Mouse (Mus musculus): ENCODE results near the gene Ang. TPM values are rescaled to one million over a fixed set of nuclear protein-coding genes. Genes with fewer than 3 reads are reported as not detected.
A peak's percentile ranks its signal among the peaks of the same experiment; 100 is the strongest.

The Ang gene
- total and polyA plus RNA-seq, 2 experiments from 2014 or later, result 1.9 to 3.9 TPM

DNA sequence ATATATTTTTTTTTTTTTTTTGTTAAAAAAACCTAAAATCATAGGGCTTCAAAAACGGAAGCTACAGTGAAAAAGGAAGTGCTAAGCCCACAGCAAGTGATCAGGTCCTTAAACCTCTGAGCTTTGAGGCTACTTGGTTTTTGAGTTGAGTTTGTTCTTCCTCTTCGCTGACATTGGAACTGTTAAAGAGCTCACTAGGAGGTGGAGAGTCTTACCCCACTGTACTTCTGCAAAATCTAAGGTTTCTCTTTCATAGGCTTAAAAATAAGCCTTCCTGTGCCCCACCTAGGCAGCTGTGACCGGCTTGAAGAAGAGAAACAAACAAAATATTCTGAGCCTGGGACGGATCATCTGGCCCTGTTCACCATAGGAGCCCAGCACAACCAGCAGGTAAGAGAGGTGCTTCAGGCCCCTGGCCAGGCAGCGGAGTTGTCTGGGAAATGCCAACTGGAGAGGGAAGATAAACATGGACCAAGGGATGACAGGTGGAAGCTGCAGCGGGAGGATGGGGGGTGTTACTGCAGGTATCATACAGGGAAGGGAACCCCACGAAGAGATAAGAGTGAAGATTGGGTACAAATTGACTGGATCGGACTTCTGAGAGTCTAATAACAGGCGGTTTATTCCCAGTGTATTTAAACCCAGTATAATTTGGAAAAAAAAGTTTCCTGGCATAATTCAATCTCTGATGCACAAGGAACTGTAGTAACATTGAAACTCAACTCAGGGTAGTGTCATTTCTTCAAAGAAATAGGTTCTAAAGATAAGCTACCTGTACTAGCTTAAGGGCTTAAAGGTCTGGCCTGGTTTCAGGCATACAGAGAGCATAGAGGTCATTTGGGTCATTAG, 38.0 kb downstream of the Ang start:
- no peaks in the 10 kb centered on the region for H3K4me1 ChIP-seq (ENCODE audit: insufficient read depth, low read length)
- H3K9ac ChIP-seq (replicated peaks; ENCODE audit: low read length), result no peak overlapping the region
- H3K9me3 ChIP-seq (ENCODE audit: low read length), result 0 out of 2 replicates have a peak, but pooled peaks cover 3% of the 10 kb centered on the region
- TF ChIP-seq CTCF (IDR thresholded peaks at IDR 0.05; ENCODE audit: low read depth), result no peak
- no peaks in the 10 kb centered on the region for H3K36me3 ChIP-seq (ENCODE audit: insufficient read depth, low read length)
- 85% methylated on average over 9 of the region's 9 CpGs for WGBS
- no peak overlapping the region for H3K4me2 ChIP-seq (ENCODE audit: low read depth, low read length)
- no peaks in the 10 kb centered on the region for H3K27me3 ChIP-seq (ENCODE audit: insufficient read depth, low read length)
- H3K27ac ChIP-seq, result no peak overlapping the region
- DNase-seq (ENCODE audit: low spot score), result no peak
- H3K4me3 ChIP-seq (ENCODE audit: low read length), result no peak overlapping the region
- ATAC-seq, result no peak

GRCm38 (mm10) chr14:51129624-51129975, 38.6 kb downstream of the Ang start:
- Histone ChIP-seq H3K27me3 (ENCODE audit: insufficient read depth, low read length) (no peaks in the 10 kb centered on the region), H3K4me1 (ENCODE audit: insufficient read depth, low read length) (no peaks in the 10 kb centered on the region), H3K27ac (no peak overlapping the region), H3K36me3 (ENCODE audit: insufficient read depth, low read length) (no peaks in the 10 kb centered on the region), H3K9me3 (ENCODE audit: low read length) (0 out of 2 replicates have a peak, but pooled peaks cover 3% of the 10 kb centered on the region), H3K9ac (replicated peaks; ENCODE audit: low read length) (no peak overlapping the region), H3K4me2 (ENCODE audit: low read depth, low read length) (no peak overlapping the region), H3K4me3 (ENCODE audit: low read length) (no peak overlapping the region)
- TF ChIP-seq CTCF (IDR thresholded peaks at IDR 0.05; ENCODE audit: low read depth), result no peak
- 79% methylated on average over 4 of the region's 4 CpGs for WGBS
- ATAC-seq, result no peak
- DNase-seq (ENCODE audit: low spot score), result no peak

GRCm38 (mm10) chr14:51130315-51130940, 39.5 kb downstream of the Ang start:
- Histone ChIP-seq H3K9ac (replicated peaks; ENCODE audit: low read length) (no peak overlapping the region), H3K4me2 (ENCODE audit: low read depth, low read length) (no peak overlapping the region), H3K27me3 (ENCODE audit: insufficient read depth, low read length) (no peaks in the 10 kb centered on the region), H3K4me3 (ENCODE audit: low read length) (no peak overlapping the region), H3K9me3 (ENCODE audit: low read length) (0 out of 2 replicates have a peak, but pooled peaks cover 1% of the 10 kb centered on the region), H3K36me3 (ENCODE audit: insufficient read depth, low read length) (no peaks in the 10 kb centered on the region), H3K4me1 (ENCODE audit: insufficient read depth, low read length) (no peaks in the 10 kb centered on the region), H3K27ac (no peak overlapping the region)
- ATAC-seq (no peak), DNase-seq (ENCODE audit: low spot score) (no peak)
- TF ChIP-seq CTCF (IDR thresholded peaks at IDR 0.05; ENCODE audit: low read depth), result no peak
- 93% methylated on average over 9 of the region's 9 CpGs for WGBS

DNA sequence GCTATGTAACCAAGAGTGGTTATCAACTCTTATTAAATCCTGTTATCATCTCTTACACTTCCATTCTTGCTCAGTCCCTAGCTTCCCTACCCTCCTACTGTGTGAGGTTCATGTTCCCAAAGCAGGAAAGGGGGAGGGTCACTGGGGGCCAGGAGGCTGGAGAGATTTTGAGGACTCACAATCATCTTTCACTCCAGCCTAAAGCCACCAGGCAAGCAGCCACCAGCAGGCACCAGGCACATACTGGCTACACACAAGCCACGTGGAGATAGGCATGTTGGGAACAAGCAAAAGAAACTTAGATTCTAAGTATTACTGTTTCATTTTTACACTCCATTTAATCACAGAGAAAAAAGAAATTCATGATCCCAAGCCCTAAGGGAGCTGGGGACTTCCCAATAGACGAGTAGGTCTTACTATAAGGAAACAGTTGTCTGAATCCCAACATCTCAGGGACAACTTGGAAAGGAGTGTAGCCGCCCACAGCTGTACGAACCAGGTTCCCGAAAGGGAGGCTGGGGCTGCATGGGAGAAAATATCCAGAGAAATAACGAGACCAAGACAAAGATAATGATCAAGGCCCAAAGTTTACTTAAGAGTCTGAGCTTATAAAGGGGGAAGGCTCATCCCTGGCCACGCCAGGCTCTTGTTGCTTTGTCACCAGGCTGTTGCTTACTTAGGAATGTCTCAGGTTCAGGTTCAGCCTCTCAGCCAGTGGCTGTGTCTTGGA, 40.3 kb downstream of the Ang start:
- Histone ChIP-seq H3K4me1 (ENCODE audit: insufficient read depth, low read length) (no peaks in the 10 kb centered on the region), H3K9ac (replicated peaks; ENCODE audit: low read length) (no peak overlapping the region), H3K36me3 (ENCODE audit: insufficient read depth, low read length) (no peaks in the 10 kb centered on the region), H3K27me3 (ENCODE audit: insufficient read depth, low read length) (no peaks in the 10 kb centered on the region), H3K9me3 (ENCODE audit: low read length) (no peaks in the 10 kb centered on the region), H3K4me3 (ENCODE audit: low read length) (no peak overlapping the region), H3K27ac (no peak overlapping the region), H3K4me2 (ENCODE audit: low read depth, low read length) (no peak overlapping the region)
- 80% methylated on average over 7 of the region's 7 CpGs for WGBS
- no peak for TF ChIP-seq CTCF (IDR thresholded peaks at IDR 0.05; ENCODE audit: low read depth)
- ATAC-seq, result no peak
- no peak for DNase-seq (ENCODE audit: low spot score)

DNA sequence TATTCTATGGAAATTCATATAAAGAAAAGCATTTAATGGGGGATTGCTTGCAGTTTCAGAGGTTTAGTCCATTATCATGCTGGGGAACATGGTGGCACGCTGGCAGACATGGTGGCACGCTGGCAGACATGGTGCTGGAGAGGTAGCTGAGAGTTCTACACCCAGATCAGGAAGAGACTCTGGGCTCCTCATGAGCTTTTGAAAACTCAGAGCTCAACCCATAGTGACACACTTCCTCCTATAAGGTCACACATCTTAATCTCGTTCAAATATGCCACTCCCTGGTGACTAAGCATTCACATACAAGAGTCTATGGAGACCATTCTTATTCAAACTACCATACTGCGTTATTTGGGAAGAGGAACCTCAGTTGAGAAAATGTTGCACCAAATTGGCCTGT, 41.4 kb downstream of the Ang start:
- Histone ChIP-seq H3K27ac (no peak overlapping the region), H3K4me2 (ENCODE audit: low read depth, low read length) (no peak overlapping the region), H3K36me3 (ENCODE audit: insufficient read depth, low read length) (no peaks in the 10 kb centered on the region), H3K9ac (replicated peaks; ENCODE audit: low read length) (no peak overlapping the region), H3K4me1 (ENCODE audit: insufficient read depth, low read length) (no peaks in the 10 kb centered on the region), H3K9me3 (ENCODE audit: low read length) (no peaks in the 10 kb centered on the region), H3K27me3 (ENCODE audit: insufficient read depth, low read length) (no peaks in the 10 kb centered on the region), H3K4me3 (ENCODE audit: low read length) (no peak overlapping the region)
- WGBS, result 91% methylated on average over 4 of the region's 4 CpGs
- no peak for TF ChIP-seq CTCF (IDR thresholded peaks at IDR 0.05; ENCODE audit: low read depth)
- DNase-seq (ENCODE audit: low spot score) (no peak), ATAC-seq (no peak)

- TF ChIP-seq CTCF (IDR thresholded peaks at IDR 0.05; ENCODE audit: low read depth), result no peak
- Histone ChIP-seq H3K4me3 (ENCODE audit: low read length) (no peak overlapping the region), H3K9ac (replicated peaks; ENCODE audit: low read length) (no peak overlapping the region), H3K27me3 (ENCODE audit: insufficient read depth, low read length) (no peaks in the 10 kb centered on the region), H3K27ac (no peak overlapping the region), H3K9me3 (ENCODE audit: low read length) (no peaks in the 10 kb centered on the region), H3K36me3 (ENCODE audit: insufficient read depth, low read length) (no peaks in the 10 kb centered on the region), H3K4me2 (ENCODE audit: low read depth, low read length) (no peak overlapping the region), H3K4me1 (ENCODE audit: insufficient read depth, low read length) (no peaks in the 10 kb centered on the region)
- 79% methylated on average over 2 of the region's 2 CpGs for WGBS
- ATAC-seq (no peak), DNase-seq (ENCODE audit: low spot score) (peak; percentile 21)
These were observed 49.4 kb downstream of the Ang start for GRCm38 (mm10) chr14:51140342-51140741.
